Mouse (Mus musculus): ENCODE data around the gene Tedc1.

Gene Tedc1

GRCm38 (mm10) chr12:113155887-113156539, at the start of gene Tedc1:
Tedc1 (plus strand) TSS chr12:113156421.
- DNase-seq = peak; percentile 99

GRCm38 (mm10) chr12:113107431-113108124, 48.6 kb upstream of the Tedc1 start:
- DNase-seq = no peak

- no peak for DNase-seq
Observed at GRCm38 (mm10) chr12:113108528-113109283, 47.5 kb upstream of the Tedc1 start.

- DNase-seq = no peak
Observed at GRCm38 (mm10) chr12:113109801-113110200, 46.4 kb upstream of the Tedc1 start.

GRCm38 (mm10) chr12:113114141-113114540, 42.1 kb upstream of the Tedc1 start:
- no peak for DNase-seq

GRCm38 (mm10) chr12:113114856-113115538, 41.2 kb upstream of the Tedc1 start:
- no peak for DNase-seq

GRCm38 (mm10) chr12:113119516-113120410, 36.5 kb upstream of the Tedc1 start:
- peak; percentile 77 for DNase-seq

GRCm38 (mm10) chr12:113124726-113125125, 31.5 kb upstream of the Tedc1 start:
- DNase-seq = no peak

- no peak for DNase-seq
Observed at GRCm38 (mm10) chr12:113130732-113131131, 25.5 kb upstream of the Tedc1 start.

GRCm38 (mm10) chr12:113131601-113132000, 24.6 kb upstream of the Tedc1 start:
- no peak for DNase-seq

GRCm38 (mm10) chr12:113132567-113132966, 23.7 kb upstream of the Tedc1 start:
- DNase-seq = peak; percentile 45

GRCm38 (mm10) chr12:113133260-113133659, 23.0 kb upstream of the Tedc1 start:
- DNase-seq = no peak

- DNase-seq = no peak
Observed at GRCm38 (mm10) chr12:113133861-113134403, 22.3 kb upstream of the Tedc1 start.

GRCm38 (mm10) chr12:113134502-113134901, 21.7 kb upstream of the Tedc1 start:
- DNase-seq = no peak

- DNase-seq = no peak
Observed at GRCm38 (mm10) chr12:113135401-113135800, 20.8 kb upstream of the Tedc1 start.

- DNase-seq = no peak
Observed at GRCm38 (mm10) chr12:113136492-113137020, 19.7 kb upstream of the Tedc1 start.

- no peak for DNase-seq
Observed at GRCm38 (mm10) chr12:113137260-113138213, 18.7 kb upstream of the Tedc1 start.

- no peak for DNase-seq
Observed at GRCm38 (mm10) chr12:113138291-113138690, 17.9 kb upstream of the Tedc1 start.

- peak; percentile 69 for DNase-seq
Observed at GRCm38 (mm10) chr12:113138901-113139864, 17.0 kb upstream of the Tedc1 start.

Data from kidney, adult 9 months (tissue).